Mouse (Mus musculus): Measurements from ENCODE around the gene Olfr859. TPM values are rescaled to one million over a fixed set of nuclear protein-coding genes. Genes with fewer than 3 reads are reported as not detected.
"Not testable (repeated sequence)": the region's sequence is repeated elsewhere in the genome, so short reads cannot be mapped to it uniquely, and the experiment has no call there.

The Olfr859 gene
- polyA plus RNA-seq (2014; fragmentation: Nextera tagmentation; extraction: Ambion mirVana): not detected in 2 replicates

DNA sequence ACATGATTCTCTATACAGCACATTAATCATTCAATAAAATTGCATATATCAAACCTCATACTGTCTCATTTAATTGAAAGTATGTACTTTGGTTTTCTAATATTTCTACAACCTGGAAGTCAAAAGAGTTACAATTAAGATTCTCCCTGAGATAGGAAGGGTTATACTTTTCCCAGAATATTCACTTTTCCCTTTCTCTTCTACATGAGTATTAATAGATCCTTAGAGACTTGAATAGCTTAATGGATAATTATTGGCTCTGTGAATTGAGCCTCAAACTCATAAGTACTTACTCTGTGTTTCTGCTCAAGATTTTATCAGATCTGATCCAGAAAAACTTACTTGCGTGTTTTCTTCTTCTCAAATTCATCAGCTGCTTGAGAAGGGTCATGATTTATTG is at the start of gene Olfr859:
Gene Olfr859 (plus strand): TSS at position 301 of the 400 bp plus-strand sequence.
- H3K27ac ChIP-seq; ATAC-seq (ENCODE audit: low FRiP score); H3K9ac ChIP-seq; H3K27me3 ChIP-seq (ENCODE audit: control insufficient read depth, insufficient read depth, low read length); H3K9me3 ChIP-seq (ENCODE audit: control insufficient read depth, low read length); H3K4me2 ChIP-seq (replicated peaks); DNase-seq (ENCODE audit: low spot score); H3K36me3 ChIP-seq (replicated peaks; ENCODE audit: control insufficient read depth, insufficient read depth); H3K4me1 ChIP-seq (replicated peaks; ENCODE audit: control insufficient read depth, insufficient read depth, low read length); H3K4me3 ChIP-seq (replicated peaks; ENCODE audit: low read length): not testable (repeated sequence)
- 69% methylated on average over 1 of the region's 1 CpGs for WGBS

GRCm38 (mm10) chr9:19769136-19769535 is 35.6 kb upstream of the Olfr859 start:
- Histone ChIP-seq H3K9ac (no peak overlapping the region), H3K4me3 (replicated peaks; ENCODE audit: low read length) (no peak overlapping the region), H3K4me1 (replicated peaks; ENCODE audit: control insufficient read depth, insufficient read depth, low read length) (no peaks in the 10 kb centered on the region), H3K9me3 (ENCODE audit: control insufficient read depth, low read length) (peaks cover 40% of the 10 kb centered on the region), H3K36me3 (replicated peaks; ENCODE audit: control insufficient read depth, insufficient read depth) (no peaks in the 10 kb centered on the region), H3K27me3 (ENCODE audit: control insufficient read depth, insufficient read depth, low read length) (no peaks in the 10 kb centered on the region), H3K4me2 (replicated peaks) (no peak overlapping the region), H3K27ac (no peak overlapping the region)
- no peak for ATAC-seq (ENCODE audit: low FRiP score)
- no peak for DNase-seq (ENCODE audit: low spot score)
- 88% methylated on average over 14 of the region's 14 CpGs for WGBS

GRCm38 (mm10) chr9:19769701-19770100 is 35.0 kb upstream of the Olfr859 start:
- DNase-seq (ENCODE audit: low spot score) (no peak), ATAC-seq (ENCODE audit: low FRiP score) (no peak)
- Histone ChIP-seq H3K4me1 (replicated peaks; ENCODE audit: control insufficient read depth, insufficient read depth, low read length) (no peaks in the 10 kb centered on the region), H3K9ac (no peak overlapping the region), H3K4me3 (replicated peaks; ENCODE audit: low read length) (no peak overlapping the region), H3K36me3 (replicated peaks; ENCODE audit: control insufficient read depth, insufficient read depth) (no peaks in the 10 kb centered on the region), H3K4me2 (replicated peaks) (no peak overlapping the region), H3K27ac (no peak overlapping the region), H3K9me3 (ENCODE audit: control insufficient read depth, low read length) (peaks cover 35% of the 10 kb centered on the region), H3K27me3 (ENCODE audit: control insufficient read depth, insufficient read depth, low read length) (no peaks in the 10 kb centered on the region)
- 94% methylated on average over 14 of the region's 14 CpGs for WGBS

- H3K4me3 ChIP-seq (replicated peaks; ENCODE audit: low read length): no peak within 1 kb of the TSS
- H3K9me3 ChIP-seq (ENCODE audit: control insufficient read depth, low read length): peaks cover 22% of the 10 kb centered on the region
- no peaks in the 10 kb centered on the region for H3K36me3 ChIP-seq (replicated peaks; ENCODE audit: control insufficient read depth, insufficient read depth)
- no peaks in the 10 kb centered on the region for H3K27me3 ChIP-seq (ENCODE audit: control insufficient read depth, insufficient read depth, low read length)
- H3K4me1 ChIP-seq (replicated peaks; ENCODE audit: control insufficient read depth, insufficient read depth, low read length): no peaks in the 10 kb centered on the region
- no peak within 1 kb of the TSS for H3K4me2 ChIP-seq (replicated peaks)
- no peak for DNase-seq (ENCODE audit: low spot score)
- H3K27ac ChIP-seq: no peak within 1 kb of the TSS
- no peak within 1 kb of the TSS for H3K9ac ChIP-seq
- ATAC-seq (ENCODE audit: low FRiP score): no peak
These were observed 24.7 kb upstream of the Olfr859 start, which contains the start of gene Olfr58 for GRCm38 (mm10) chr9:19779983-19780382. Gene Olfr58 (plus strand): TSS chr9:19780283.

DNA sequence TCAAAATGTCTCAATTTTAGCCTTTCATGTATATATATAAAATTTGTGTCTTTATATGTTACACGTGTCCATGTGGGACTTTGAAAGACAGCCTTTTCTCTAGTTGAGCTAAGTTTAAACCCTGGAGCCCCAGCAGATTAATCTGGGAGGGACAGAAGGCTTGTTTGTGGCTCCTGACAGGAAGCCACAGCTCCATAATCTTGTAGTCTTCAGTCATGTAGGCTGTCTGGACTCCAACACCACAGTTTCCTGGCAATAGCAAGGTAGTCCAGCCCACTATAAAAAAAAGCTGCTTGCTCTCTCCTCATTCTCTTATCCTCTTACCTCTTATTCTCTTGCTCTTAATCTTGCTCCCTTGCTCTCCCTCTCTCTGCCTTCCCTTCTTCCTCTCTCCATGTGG is 1.7 kb upstream of the Olfr859 start:
- DNase-seq (ENCODE audit: low spot score) (no peak), ATAC-seq (ENCODE audit: low FRiP score) (no peak)
- Histone ChIP-seq H3K9ac (no peak overlapping the region), H3K9me3 (ENCODE audit: control insufficient read depth, low read length) (no peaks in the 10 kb centered on the region), H3K4me1 (replicated peaks; ENCODE audit: control insufficient read depth, insufficient read depth, low read length) (no peaks in the 10 kb centered on the region), H3K27ac (no peak overlapping the region), H3K4me3 (replicated peaks; ENCODE audit: low read length) (no peak overlapping the region), H3K27me3 (ENCODE audit: control insufficient read depth, insufficient read depth, low read length) (no peaks in the 10 kb centered on the region), H3K36me3 (replicated peaks; ENCODE audit: control insufficient read depth, insufficient read depth) (no peaks in the 10 kb centered on the region), H3K4me2 (replicated peaks) (no peak overlapping the region)
- 84% methylated on average over 1 of the region's 1 CpGs for WGBS

DNA sequence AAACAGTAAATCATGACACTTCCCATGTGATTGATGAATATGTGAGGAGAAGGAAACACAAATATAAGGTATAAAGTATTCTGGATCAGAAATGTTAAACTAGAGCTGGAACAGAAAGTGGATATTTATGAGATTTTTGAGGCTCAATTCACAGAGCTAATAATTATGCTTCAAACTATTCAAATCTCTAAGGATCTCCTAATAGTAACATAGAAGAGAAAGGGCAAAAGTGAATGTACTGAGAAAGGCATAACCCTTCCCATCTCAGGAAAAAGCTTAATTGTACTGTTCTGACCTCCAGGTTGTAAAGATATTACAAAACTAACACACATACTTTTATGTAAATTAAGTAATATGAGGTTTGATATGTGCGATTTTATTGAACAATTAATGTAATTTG is 44.9 kb downstream of the Olfr859 start, which contains the start of gene Olfr860:
Gene Olfr860 (minus strand): TSS at position 101 of the 400 bp plus-strand sequence.
- Histone ChIP-seq H3K9ac (no peak within 1 kb of the TSS), H3K4me1 (replicated peaks; ENCODE audit: control insufficient read depth, insufficient read depth, low read length) (no peaks in the 10 kb centered on the region), H3K9me3 (ENCODE audit: control insufficient read depth, low read length) (peaks cover 7% of the 10 kb centered on the region; the same call in 1 of the 2 replicates), H3K27ac (no peak within 1 kb of the TSS), H3K4me2 (replicated peaks) (no peak within 1 kb of the TSS), H3K27me3 (ENCODE audit: control insufficient read depth, insufficient read depth, low read length) (no peaks in the 10 kb centered on the region), H3K4me3 (replicated peaks; ENCODE audit: low read length) (no peak within 1 kb of the TSS), H3K36me3 (replicated peaks; ENCODE audit: control insufficient read depth, insufficient read depth) (no peaks in the 10 kb centered on the region)
- DNase-seq (ENCODE audit: low spot score): no peak
- WGBS: 78% methylated on average over 1 of the region's 1 CpGs
- no peak for ATAC-seq (ENCODE audit: low FRiP score)

Other genes with a start within 250 kb of the Olfr859 start
- gene Olfr854, start 237.5 kb upstream of the Olfr859 start, polyA plus RNA-seq (2014; fragmentation: Nextera tagmentation; extraction: Ambion mirVana): not detected in 2 replicates
- gene Olfr855, start 222.3 kb upstream of the Olfr859 start, polyA plus RNA-seq (2014; fragmentation: Nextera tagmentation; extraction: Ambion mirVana): not detected in 2 replicates
- gene Zfp317, start 182.8 kb upstream of the Olfr859 start, polyA plus RNA-seq (2014; fragmentation: Nextera tagmentation; extraction: Ambion mirVana): 34.3 and 34.8 TPM in 2 replicates
- not detected in 2 replicates for gene Olfr857, start 95.5 kb upstream of the Olfr859 start, polyA plus RNA-seq (2014; fragmentation: Nextera tagmentation; extraction: Ambion mirVana)
- not detected in 2 replicates for gene Olfr58, start 24.6 kb upstream of the Olfr859 start, polyA plus RNA-seq (2014; fragmentation: Nextera tagmentation; extraction: Ambion mirVana)
- gene Olfr860, start 44.8 kb downstream of the Olfr859 start, polyA plus RNA-seq (2014; fragmentation: Nextera tagmentation; extraction: Ambion mirVana): not detected in 2 replicates
- not detected in 2 replicates for gene Olfr862, start 83.1 kb downstream of the Olfr859 start, polyA plus RNA-seq (2014; fragmentation: Nextera tagmentation; extraction: Ambion mirVana)
- 0.17 and 0.19 TPM in 2 replicates for gene Olfr77, start 112.0 kb downstream of the Olfr859 start, polyA plus RNA-seq (2014; fragmentation: Nextera tagmentation; extraction: Ambion mirVana)
- not detected in 2 replicates for gene Olfr866, start 223.1 kb downstream of the Olfr859 start, polyA plus RNA-seq (2014; fragmentation: Nextera tagmentation; extraction: Ambion mirVana)